Mouse (Mus musculus) G1E (cell line): ENCODE results near the gene Ripor2.

ENCODE experiments used
- CTCF ChIP-seq: IDR thresholded peaks from 2 replicates; pipeline ENCODE4 v1.5.1; 2012; ENCODE audit warnings: low read depth, low read length, inconsistent platforms, mixed read lengths
- GATA2 ChIP-seq: IDR thresholded peaks from 2 replicates; pipeline ENCODE4 v1.6.1; 2012; ENCODE audit warnings: low read depth, low read length, inconsistent platforms, borderline replicate concordance
- POLR2AphosphoS5 ChIP-seq: IDR thresholded peaks from 2 replicates; pipeline ENCODE4 v1.6.1; 2012; ENCODE audit warnings: low read depth, low read length, inconsistent platforms; ENCODE audit not compliant: insufficient replicate concordance

- TF ChIP-seq CTCF: no peak
- no peak for TF ChIP-seq GATA2
- TF ChIP-seq POLR2AphosphoS5: no peak
Measured at GRCm38 (mm10) chr13:24634346-24635120, 52.5 kb downstream of the Ripor2 start.
